In the genomic region with DNA sequence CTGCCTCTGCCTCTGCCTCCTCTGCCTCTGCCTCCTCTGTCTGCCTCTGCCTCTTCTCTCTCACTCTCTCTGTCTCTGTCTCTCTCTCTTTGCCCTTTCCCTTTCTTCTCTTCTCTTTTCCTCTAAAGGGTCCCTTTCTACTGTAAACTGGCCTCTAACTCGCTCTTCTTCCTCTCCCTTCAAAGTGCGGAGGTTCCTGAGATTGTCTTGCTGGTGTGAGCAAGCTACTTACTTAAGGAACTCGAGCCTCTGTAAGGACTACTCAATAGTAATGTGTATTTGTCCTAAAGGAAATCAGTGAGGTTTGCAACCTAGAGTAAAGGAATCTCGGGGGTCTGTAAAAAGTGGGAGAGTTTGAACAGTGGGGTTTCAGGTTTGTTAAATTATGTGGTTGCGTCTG, we compare ENCODE assay signal across 8 mouse cellular contexts. TPM values are rescaled to one million over a fixed set of nuclear protein-coding genes. Genes with fewer than 3 reads are reported as not detected.
A peak's percentile ranks its signal among the peaks of the same experiment; 100 is the strongest.
DNase-seq lines count a peak whose midpoint lies in the region; ATAC-seq and TF ChIP-seq lines count a peak whose summit lies in the region.

No protein-coding gene starts in this region.

- no peaks in the 10 kb centered on the region for H3K36me3 ChIP-seq in heart, embryonic 10.5 days
- peaks cover 5% of the 10 kb centered on the region; the same call in 1 of the 2 replicates for H3K36me3 ChIP-seq in midbrain, embryonic 10.5 days
- H3K36me3 ChIP-seq in midbrain, embryonic 11.5 days (ENCODE audit: control insufficient read depth, insufficient read depth, low read length), result no peaks in the 10 kb centered on the region
- H3K36me3 ChIP-seq in limb, embryonic 14.5 days (ENCODE audit: control insufficient read depth, insufficient read depth, low read length), result no peaks in the 10 kb centered on the region
- H3K36me3 ChIP-seq in stomach, embryonic 15.5 days, result no peaks in the 10 kb centered on the region

- no peaks in the 10 kb centered on the region for H3K27me3 ChIP-seq in heart, embryonic 10.5 days (ENCODE audit: insufficient read depth, poor library complexity, severe bottlenecking)
- H3K27me3 ChIP-seq in midbrain, embryonic 10.5 days (ENCODE audit: low read depth, poor library complexity, severe bottlenecking), result no peaks in the 10 kb centered on the region
- H3K27me3 ChIP-seq in midbrain, embryonic 11.5 days (ENCODE audit: control insufficient read depth, insufficient read depth, low read length), result no peaks in the 10 kb centered on the region
- no peaks in the 10 kb centered on the region for H3K27me3 ChIP-seq in limb, embryonic 14.5 days (ENCODE audit: control insufficient read depth, insufficient read depth, low read length)
- no peaks in the 10 kb centered on the region for H3K27me3 ChIP-seq in stomach, embryonic 15.5 days (replicated peaks)

- 58% methylated on average over 5 of the region's 5 CpGs for WGBS in heart, embryonic 10.5 days
- 62% methylated on average over 5 of the region's 5 CpGs for WGBS in midbrain, embryonic 10.5 days
- WGBS in midbrain, embryonic 11.5 days, result 62% methylated on average over 5 of the region's 5 CpGs
- 56% methylated on average over 5 of the region's 5 CpGs for WGBS in limb, embryonic 14.5 days
- 52% methylated on average over 5 of the region's 5 CpGs for WGBS in stomach, embryonic 15.5 days

- no peak overlapping the region for H3K4me2 ChIP-seq in midbrain, embryonic 11.5 days
- H3K4me2 ChIP-seq in limb, embryonic 14.5 days (replicated peaks; ENCODE audit: low read depth, low read length, severe bottlenecking), result no peak overlapping the region
- peak overlapping the region; percentile 76 for H3K4me2 ChIP-seq in stomach, embryonic 15.5 days

- H3K9me3 ChIP-seq in heart, embryonic 10.5 days, result no peaks in the 10 kb centered on the region
- H3K9me3 ChIP-seq in midbrain, embryonic 10.5 days (replicated peaks), result no peaks in the 10 kb centered on the region
- H3K9me3 ChIP-seq in midbrain, embryonic 11.5 days (ENCODE audit: control insufficient read depth, low read length), result no peaks in the 10 kb centered on the region
- no peaks in the 10 kb centered on the region for H3K9me3 ChIP-seq in limb, embryonic 14.5 days (ENCODE audit: control insufficient read depth, low read length)
- no peaks in the 10 kb centered on the region for H3K9me3 ChIP-seq in stomach, embryonic 15.5 days

- no peak overlapping the region; the same call in 1 of the 2 replicates for H3K9ac ChIP-seq in midbrain, embryonic 11.5 days (ENCODE audit: low read length)
- no peak overlapping the region for H3K9ac ChIP-seq in limb, embryonic 14.5 days (ENCODE audit: low read depth, low read length, severe bottlenecking)
- no peak overlapping the region for H3K9ac ChIP-seq in stomach, embryonic 15.5 days

- intact Hi-C loops in heart, postnatal 25 days (cut with DNase I), result loop anchor here (2.0 kb wide), 1 partner anchor 68 kb away; no protein-coding TSS in a partner anchor

- no peak for TF ChIP-seq POLR2A in limb, embryonic 14.5 days (IDR thresholded peaks at IDR 0.05; ENCODE audit: borderline replicate concordance, extremely low read depth, insufficient read depth, insufficient read length)

- peak overlapping the region; percentile 72; the same call in 1 of the 2 replicates for H3K4me3 ChIP-seq in heart, embryonic 10.5 days
- H3K4me3 ChIP-seq in midbrain, embryonic 10.5 days, result peak overlapping the region; percentile 75
- no peak overlapping the region; the same call in 1 of the 2 replicates for H3K4me3 ChIP-seq in midbrain, embryonic 11.5 days (ENCODE audit: low read depth, low read length)
- 0 out of 2 replicates have a peak overlapping the region, but pooled peaks have one; percentile 52 for H3K4me3 ChIP-seq in limb, embryonic 14.5 days (replicated peaks; ENCODE audit: low read length)
- H3K4me3 ChIP-seq in stomach, embryonic 15.5 days (replicated peaks), result no peak overlapping the region

- H3K27ac ChIP-seq in heart, embryonic 10.5 days, result no peak overlapping the region
- H3K27ac ChIP-seq in midbrain, embryonic 10.5 days (replicated peaks), result no peak overlapping the region; the same call in 1 of the 2 replicates
- H3K27ac ChIP-seq in midbrain, embryonic 11.5 days (ENCODE audit: low read depth, low read length), result no peak overlapping the region; the same call in 1 of the 2 replicates
- no peak overlapping the region for H3K27ac ChIP-seq in limb, embryonic 14.5 days (replicated peaks; ENCODE audit: low read depth, low read length)
- no peak overlapping the region for H3K27ac ChIP-seq in stomach, embryonic 15.5 days

- ATAC-seq in midbrain, embryonic 11.5 days (ENCODE audit: low FRiP score), result no peak
- no peak for ATAC-seq in limb, embryonic 14.5 days (ENCODE audit: low FRiP score, low read depth)
- no peak for ATAC-seq in stomach, embryonic 15.5 days (ENCODE audit: insufficient read depth, low FRiP score, low read depth)

- no peak for DNase-seq in heart, embryonic 10.5 days (ENCODE audit: low spot score)
- no peak for DNase-seq in heart, postnatal 25 days (ENCODE audit: low spot score)
- no peak for DNase-seq in midbrain, embryonic 10.5 days (ENCODE audit: low spot score)
- no peak for DNase-seq in midbrain, embryonic 11.5 days (ENCODE audit: low spot score, missing footprints)
- DNase-seq in limb, embryonic 14.5 days (ENCODE audit: low spot score), result no peak
- no peak for DNase-seq in spleen, adult 18-20 months
- no peak for DNase-seq in spleen, postnatal 14 days (ENCODE audit: low spot score in 2 of 2)

- H3K4me1 ChIP-seq in heart, embryonic 10.5 days, result peaks cover 31% of the 10 kb centered on the region
- H3K4me1 ChIP-seq in midbrain, embryonic 10.5 days, result peaks cover 51% of the 10 kb centered on the region
- H3K4me1 ChIP-seq in midbrain, embryonic 11.5 days (ENCODE audit: control insufficient read depth, insufficient read depth, low read length), result peaks cover 16% of the 10 kb centered on the region
- H3K4me1 ChIP-seq in limb, embryonic 14.5 days (ENCODE audit: control insufficient read depth, insufficient read depth, low read length), result peaks cover 19% of the 10 kb centered on the region
- H3K4me1 ChIP-seq in stomach, embryonic 15.5 days, result peaks cover 20% of the 10 kb centered on the region

RNA-seq across cellular contexts. Expression of a gene that starts 0.6 kb away (rescaled TPM):
- polyA plus RNA-seq in heart, embryonic 10.5 days (2016; fragmentation: Nextera tagmentation; extraction: Ambion mirVana), result 12.0 and 12.7 TPM in 2 replicates
- total RNA-seq in heart, postnatal 25 days (2021), result 10 to 100 TPM; 27.7 to 32.8 TPM
- polyA plus RNA-seq in midbrain, embryonic 10.5 days (2016; fragmentation: Nextera tagmentation; extraction: Ambion mirVana), result 27.4 and 40.4 TPM in 2 replicates
- 23.3 and 24.4 TPM in 2 replicates for polyA plus RNA-seq in midbrain, embryonic 11.5 days (2014; fragmentation: Nextera tagmentation; extraction: Ambion mirVana)
- 22.1 and 24.1 TPM in 2 replicates for polyA plus RNA-seq in limb, embryonic 14.5 days (2012; rRNA removed)
- polyA plus RNA-seq in limb, embryonic 14.5 days (2014; fragmentation: Nextera tagmentation; extraction: Ambion mirVana), result 9.5 and 11.6 TPM in 2 replicates
- 11.9 and 13.2 TPM in 2 replicates for polyA plus RNA-seq in stomach, embryonic 15.5 days (2015; fragmentation: Nextera tagmentation; extraction: Ambion mirVana)

RNA-seq across cellular contexts. Expression of a gene that starts 12.1 kb away (rescaled TPM):
- polyA plus RNA-seq in heart, embryonic 10.5 days (2016; fragmentation: Nextera tagmentation; extraction: Ambion mirVana), result 7.1 and 8.5 TPM in 2 replicates
- 10 to 100 TPM; 14.8 to 16.3 TPM for total RNA-seq in heart, postnatal 25 days (2021)
- polyA plus RNA-seq in midbrain, embryonic 10.5 days (2016; fragmentation: Nextera tagmentation; extraction: Ambion mirVana), result 9.9 and 14.2 TPM in 2 replicates
- 14.7 and 16.2 TPM in 2 replicates for polyA plus RNA-seq in midbrain, embryonic 11.5 days (2014; fragmentation: Nextera tagmentation; extraction: Ambion mirVana)
- 6.7 and 7.2 TPM in 2 replicates for polyA plus RNA-seq in limb, embryonic 14.5 days (2012; rRNA removed)
- polyA plus RNA-seq in limb, embryonic 14.5 days (2014; fragmentation: Nextera tagmentation; extraction: Ambion mirVana), result 2.4 and 2.5 TPM in 2 replicates
- 7.8 and 9.1 TPM in 2 replicates for polyA plus RNA-seq in stomach, embryonic 15.5 days (2015; fragmentation: Nextera tagmentation; extraction: Ambion mirVana)

RNA-seq across cellular contexts. Expression of a gene that starts 15.1 kb away (rescaled TPM):
- 320 and 370 TPM in 2 replicates for polyA plus RNA-seq in heart, embryonic 10.5 days (2016; fragmentation: Nextera tagmentation; extraction: Ambion mirVana)
- 100 to 1,000 TPM; 104 to 108 TPM for total RNA-seq in heart, postnatal 25 days (2021)
- polyA plus RNA-seq in midbrain, embryonic 10.5 days (2016; fragmentation: Nextera tagmentation; extraction: Ambion mirVana), result 419 and 471 TPM in 2 replicates
- 365 TPM in 2 replicates for polyA plus RNA-seq in midbrain, embryonic 11.5 days (2014; fragmentation: Nextera tagmentation; extraction: Ambion mirVana)
- polyA plus RNA-seq in limb, embryonic 14.5 days (2012; rRNA removed), result 156 and 171 TPM in 2 replicates
- 316 and 318 TPM in 2 replicates for polyA plus RNA-seq in limb, embryonic 14.5 days (2014; fragmentation: Nextera tagmentation; extraction: Ambion mirVana)
- 303 TPM in 2 replicates for polyA plus RNA-seq in stomach, embryonic 15.5 days (2015; fragmentation: Nextera tagmentation; extraction: Ambion mirVana)

RNA-seq across cellular contexts. Expression of a gene that starts 21.0 kb away (rescaled TPM):
- 18.4 and 21.0 TPM in 2 replicates for polyA plus RNA-seq in heart, embryonic 10.5 days (2016; fragmentation: Nextera tagmentation; extraction: Ambion mirVana)
- 10 to 100 TPM; 21.8 to 25.1 TPM for total RNA-seq in heart, postnatal 25 days (2021)
- polyA plus RNA-seq in midbrain, embryonic 10.5 days (2016; fragmentation: Nextera tagmentation; extraction: Ambion mirVana), result 21.8 and 27.5 TPM in 2 replicates
- polyA plus RNA-seq in midbrain, embryonic 11.5 days (2014; fragmentation: Nextera tagmentation; extraction: Ambion mirVana), result 16.2 and 16.4 TPM in 2 replicates
- polyA plus RNA-seq in limb, embryonic 14.5 days (2012; rRNA removed), result 33.4 and 44.3 TPM in 2 replicates
- polyA plus RNA-seq in limb, embryonic 14.5 days (2014; fragmentation: Nextera tagmentation; extraction: Ambion mirVana), result 17.6 and 22.1 TPM in 2 replicates
- 21.7 and 22.6 TPM in 2 replicates for polyA plus RNA-seq in stomach, embryonic 15.5 days (2015; fragmentation: Nextera tagmentation; extraction: Ambion mirVana)

RNA-seq across cellular contexts. Expression of a gene that starts 36.3 kb away (rescaled TPM):
- 13.9 and 18.0 TPM in 2 replicates for polyA plus RNA-seq in heart, embryonic 10.5 days (2016; fragmentation: Nextera tagmentation; extraction: Ambion mirVana)
- 1 to 10 TPM; 3.8 to 4.3 TPM for total RNA-seq in heart, postnatal 25 days (2021)
- polyA plus RNA-seq in midbrain, embryonic 10.5 days (2016; fragmentation: Nextera tagmentation; extraction: Ambion mirVana), result 25.0 and 27.2 TPM in 2 replicates
- 21.4 and 22.0 TPM in 2 replicates for polyA plus RNA-seq in midbrain, embryonic 11.5 days (2014; fragmentation: Nextera tagmentation; extraction: Ambion mirVana)
- polyA plus RNA-seq in limb, embryonic 14.5 days (2012; rRNA removed), result 31.3 and 33.6 TPM in 2 replicates
- 20.1 and 20.4 TPM in 2 replicates for polyA plus RNA-seq in limb, embryonic 14.5 days (2014; fragmentation: Nextera tagmentation; extraction: Ambion mirVana)
- polyA plus RNA-seq in stomach, embryonic 15.5 days (2015; fragmentation: Nextera tagmentation; extraction: Ambion mirVana), result 13.0 and 17.2 TPM in 2 replicates

Comparison
In these comparisons a context has a peak if more than half of its experiments do, and no peak if none do; other contexts are left out.
1. H3K4me3 ChIP-seq: peak in heart, embryonic 10.5 days (single experiment), midbrain, embryonic 10.5 days (single experiment) and limb, embryonic 14.5 days (single experiment); none in midbrain, embryonic 11.5 days (single experiment) and stomach, embryonic 15.5 days (single experiment).